Mouse (Mus musculus) stomach, embryonic 15.5 days (tissue): ENCODE measurements at regions not wholly inside any gene's neighbourhood (a gene's known extent, or its start where the extent isn't known, plus 50 kb on each side); places are given as distances from the start of the nearest gene placed in this dataset.

Experiments
- ATAC-seq: fragments of 200-750 bp; cut with Nextera tagmentation; 2 replicates; pipeline ENCODE4 v1.8.0; 2017; ENCODE audit warnings: low read depth, moderate number of reproducible peaks, moderate TSS enrichment; ENCODE audit not compliant: insufficient read depth, low FRiP score
- H3K27ac ChIP-seq: fragments of 300-500 bp; sonication (generic); 2 replicates; pipeline ENCODE4 v1.5.1; 2015; ENCODE audit warnings: mild to moderate bottlenecking, inconsistent platforms
- H3K27me3 ChIP-seq: fragments of 300-500 bp; sonication (generic); replicated peaks from 2 replicates; pipeline ENCODE4 v1.6.1; 2015; ENCODE audit warnings: inconsistent platforms
- H3K36me3 ChIP-seq: fragments of 300-500 bp; sonication (generic); 2 replicates; pipeline ENCODE4 v1.6.1; 2015; ENCODE audit warnings: inconsistent platforms
- H3K4me1 ChIP-seq: fragments of 300-500 bp; sonication (generic); 2 replicates; pipeline ENCODE4 v1.6.1; 2015; ENCODE audit warnings: inconsistent platforms
- H3K4me2 ChIP-seq: fragments of 300-500 bp; sonication (generic); 2 replicates; pipeline ENCODE4 v1.6.1; 2015; ENCODE audit warnings: mild to moderate bottlenecking, inconsistent platforms
- H3K4me3 ChIP-seq: fragments of 300-500 bp; sonication (generic); replicated peaks from 2 replicates; pipeline ENCODE4 v1.5.1; 2015; ENCODE audit warnings: inconsistent platforms
- H3K9ac ChIP-seq: fragments of 300-500 bp; sonication (generic); 2 replicates; pipeline ENCODE4 v1.6.1; 2015; ENCODE audit warnings: inconsistent platforms
- H3K9me3 ChIP-seq: fragments of 300-500 bp; sonication (generic); 2 replicates; pipeline ENCODE4 v1.6.1; 2016; ENCODE audit warnings: inconsistent platforms
- WGBS: fragments of 180-500 bp; shearing (Covaris S2); methylation state at CpG from one replicate; pipeline ENCODE4 v1.1.7; 2015; 5-methylcytosine and 5-hydroxymethylcytosine counted together

- H3K9ac ChIP-seq = no peak overlapping the region
- no peaks in the 10 kb centered on the region for H3K9me3 ChIP-seq
- no peaks in the 10 kb centered on the region for H3K36me3 ChIP-seq
- H3K4me2 ChIP-seq = no peak overlapping the region
- no peak overlapping the region for H3K4me3 ChIP-seq
- no peaks in the 10 kb centered on the region for H3K27me3 ChIP-seq
- no peaks in the 10 kb centered on the region for H3K4me1 ChIP-seq
- no peak overlapping the region for H3K27ac ChIP-seq
- WGBS = 68% methylated on average over 7 of the region's 7 CpGs
- no peak for ATAC-seq
These were observed 86.9 kb upstream of the Jarid2 start for GRCm38 (mm10) chr13:44642361-44642760.

- H3K27me3 ChIP-seq = no peaks in the 10 kb centered on the region
- no peaks in the 10 kb centered on the region for H3K36me3 ChIP-seq
- ATAC-seq = no peak
- H3K4me1 ChIP-seq = no peaks in the 10 kb centered on the region
- 33% methylated on average over 13 of the region's 13 CpGs for WGBS
- no peak overlapping the region for H3K4me2 ChIP-seq
- no peaks in the 10 kb centered on the region for H3K9me3 ChIP-seq
- H3K4me3 ChIP-seq = no peak overlapping the region
- H3K9ac ChIP-seq = no peak overlapping the region
- H3K27ac ChIP-seq = no peak overlapping the region
These were observed 79.2 kb upstream of the Jarid2 start for GRCm38 (mm10) chr13:44650052-44650451.

- no peak overlapping the region for H3K4me3 ChIP-seq
These were observed 77.7 kb upstream of the Jarid2 start for GRCm38 (mm10) chr13:44651259-44652238.

GRCm38 (mm10) chr13:44657905-44658414 is 71.3 kb upstream of the Jarid2 start:
- no peak overlapping the region for H3K27ac ChIP-seq
- no peaks in the 10 kb centered on the region for H3K36me3 ChIP-seq
- ATAC-seq = 0 out of 2 replicates have a peak, but pooled peaks have one; percentile 33
- no peak overlapping the region for H3K4me2 ChIP-seq
- 46% methylated on average over 10 of the region's 10 CpGs for WGBS
- H3K4me1 ChIP-seq = peaks cover 9% of the 10 kb centered on the region; the same call in 1 of the 2 replicates
- no peaks in the 10 kb centered on the region for H3K27me3 ChIP-seq
- no peaks in the 10 kb centered on the region for H3K9me3 ChIP-seq
- H3K4me3 ChIP-seq = no peak overlapping the region
- H3K9ac ChIP-seq = no peak overlapping the region

More at GRCm38 (mm10) chr13:44651259-44652238, 77.7 kb upstream of the Jarid2 start:
- Histone ChIP-seq H3K9ac (no peak overlapping the region), H3K4me1 (no peaks in the 10 kb centered on the region), H3K4me2 (no peak overlapping the region), H3K27me3 (no peaks in the 10 kb centered on the region), H3K36me3 (no peaks in the 10 kb centered on the region), H3K27ac (no peak overlapping the region), H3K9me3 (no peaks in the 10 kb centered on the region)
- 47% methylated on average over 22 of the region's 22 CpGs for WGBS
- no peak for ATAC-seq

- no peaks in the 10 kb centered on the region for H3K27me3 ChIP-seq
- H3K4me3 ChIP-seq = no peak overlapping the region
- no peak overlapping the region for H3K9ac ChIP-seq
- no peak overlapping the region for H3K27ac ChIP-seq
- H3K9me3 ChIP-seq = no peaks in the 10 kb centered on the region
- peaks cover 9% of the 10 kb centered on the region; the same call in 1 of the 2 replicates for H3K4me1 ChIP-seq
- 27% methylated on average over 6 of the region's 6 CpGs for WGBS
- no peak overlapping the region for H3K4me2 ChIP-seq
- no peaks in the 10 kb centered on the region for H3K36me3 ChIP-seq
- no peak for ATAC-seq
These were observed 69.4 kb upstream of the Jarid2 start for GRCm38 (mm10) chr13:44659861-44660260.

- peaks cover 7% of the 10 kb centered on the region; the same call in 1 of the 2 replicates for H3K4me1 ChIP-seq
- H3K27me3 ChIP-seq = no peaks in the 10 kb centered on the region
- H3K27ac ChIP-seq = no peak overlapping the region
- H3K4me2 ChIP-seq = 0 out of 2 replicates have a peak overlapping the region, but pooled peaks have one; percentile 5
- H3K4me3 ChIP-seq = no peak overlapping the region
- peak; percentile 84 for ATAC-seq
- H3K9ac ChIP-seq = no peak overlapping the region
- WGBS = 56% methylated on average over 11 of the region's 11 CpGs
- H3K9me3 ChIP-seq = no peaks in the 10 kb centered on the region
- H3K36me3 ChIP-seq = no peaks in the 10 kb centered on the region
These were observed 66.2 kb upstream of the Jarid2 start for GRCm38 (mm10) chr13:44663062-44663461.

GRCm38 (mm10) chr13:44663730-44664129 is 65.5 kb upstream of the Jarid2 start:
- Histone ChIP-seq H3K9ac (no peak overlapping the region), H3K4me3 (no peak overlapping the region), H3K36me3 (no peaks in the 10 kb centered on the region), H3K27ac (no peak overlapping the region), H3K4me2 (no peak overlapping the region), H3K9me3 (no peaks in the 10 kb centered on the region), H3K4me1 (peaks cover 4% of the 10 kb centered on the region; the same call in 1 of the 2 replicates), H3K27me3 (no peaks in the 10 kb centered on the region)
- 43% methylated on average over 7 of the region's 7 CpGs for WGBS
- ATAC-seq = no peak

- WGBS = 76% methylated on average over 6 of the region's 6 CpGs
- Histone ChIP-seq H3K4me3 (no peak overlapping the region), H3K4me2 (no peak overlapping the region), H3K9ac (no peak overlapping the region), H3K36me3 (no peaks in the 10 kb centered on the region), H3K27me3 (no peaks in the 10 kb centered on the region), H3K4me1 (0 out of 2 replicates have a peak, but pooled peaks cover 7% of the 10 kb centered on the region), H3K27ac (no peak overlapping the region), H3K9me3 (no peaks in the 10 kb centered on the region)
- no peak for ATAC-seq
These were observed 59.5 kb upstream of the Jarid2 start for GRCm38 (mm10) chr13:44669761-44670160.

GRCm38 (mm10) chr13:44673337-44673966 is 55.8 kb upstream of the Jarid2 start:
- H3K4me2 ChIP-seq = peak overlapping the region; percentile 51
- H3K27ac ChIP-seq = no peak overlapping the region
- H3K27me3 ChIP-seq = no peaks in the 10 kb centered on the region
- no peaks in the 10 kb centered on the region for H3K36me3 ChIP-seq
- H3K4me3 ChIP-seq = peak overlapping the region; percentile 18
- no peaks in the 10 kb centered on the region for H3K9me3 ChIP-seq
- no peak for ATAC-seq
- no peak overlapping the region for H3K9ac ChIP-seq
- H3K4me1 ChIP-seq = 0 out of 2 replicates have a peak, but pooled peaks cover 7% of the 10 kb centered on the region
- WGBS = 6% methylated on average over 20 of the region's 20 CpGs

- Histone ChIP-seq H3K4me2 (peak overlapping the region; percentile 51), H3K27ac (no peak overlapping the region), H3K36me3 (no peaks in the 10 kb centered on the region), H3K4me3 (peak overlapping the region; percentile 18), H3K4me1 (0 out of 2 replicates have a peak, but pooled peaks cover 7% of the 10 kb centered on the region), H3K9ac (no peak overlapping the region), H3K27me3 (no peaks in the 10 kb centered on the region), H3K9me3 (no peaks in the 10 kb centered on the region)
- 18% methylated on average over 12 of the region's 12 CpGs for WGBS
- ATAC-seq = no peak
These were observed 55.3 kb upstream of the Jarid2 start for GRCm38 (mm10) chr13:44673967-44674357.

GRCm38 (mm10) chr13:44674926-44675650 is 54.2 kb upstream of the Jarid2 start:
- no peak overlapping the region for H3K4me3 ChIP-seq
- no peak overlapping the region for H3K4me2 ChIP-seq
- WGBS = 72% methylated on average over 8 of the region's 8 CpGs
- H3K36me3 ChIP-seq = no peaks in the 10 kb centered on the region
- 0 out of 2 replicates have a peak, but pooled peaks cover 7% of the 10 kb centered on the region for H3K4me1 ChIP-seq
- H3K9me3 ChIP-seq = no peaks in the 10 kb centered on the region
- no peaks in the 10 kb centered on the region for H3K27me3 ChIP-seq
- H3K27ac ChIP-seq = no peak overlapping the region
- no peak for ATAC-seq
- H3K9ac ChIP-seq = no peak overlapping the region
